Mouse (Mus musculus): Measurements from ENCODE around the gene Plxnd1.

DNA sequence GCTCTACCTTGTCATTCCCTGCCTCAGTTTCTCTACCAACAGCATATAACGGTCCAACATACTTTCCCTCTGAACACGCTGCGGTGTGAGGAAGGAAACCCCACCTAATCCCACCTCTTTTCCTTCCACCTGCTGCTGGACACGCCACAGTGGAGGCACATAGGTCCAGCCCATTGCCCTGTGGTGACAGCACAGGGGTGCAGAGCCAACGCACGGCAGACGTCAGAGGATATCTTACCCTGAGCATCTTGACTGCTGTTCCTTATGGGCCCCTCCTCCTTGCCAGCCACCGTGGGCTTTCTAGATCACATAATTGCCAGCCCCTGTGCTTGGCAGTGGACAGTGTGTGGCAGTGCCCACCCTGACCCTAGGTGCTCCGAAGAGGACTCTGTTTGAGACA, 4.3 kb downstream of the Plxnd1 start:
- TF ChIP-seq MAX (IDR thresholded peaks at IDR 0.05; ENCODE audit: low read length) (no peak), CTCF (conservative IDR thresholded peaks at IDR 0.05 in 1 of 2, IDR thresholded peaks at IDR 0.05 in 1 of 2; ENCODE audit: low read depth in 2 of 2, low read length in 2 of 2) (no peak), JUN (IDR thresholded peaks at IDR 0.05; ENCODE audit: insufficient read depth, low read depth, low read length) (no peak)

All from CH12.LX (cell line).